Mouse (Mus musculus) lung, adult 2 months (tissue): ENCODE measurements around the gene Plekha5.

Source experiments
- CTCF ChIP-seq: fragments of 200-500 bp; IDR thresholded peaks from 2 replicates; pipeline ENCODE4 v1.5.1; 2011; ENCODE audit warnings: mild to moderate bottlenecking, low read length, control low read depth; ENCODE audit not compliant: insufficient read depth
- POLR2A ChIP-seq: fragments of 200-500 bp; IDR thresholded peaks from 2 replicates; pipeline ENCODE4 v1.6.1; 2011; ENCODE audit warnings: low read depth, mild to moderate bottlenecking, control low read depth, low read length, borderline replicate concordance; ENCODE audit errors: extremely low read depth

DNA sequence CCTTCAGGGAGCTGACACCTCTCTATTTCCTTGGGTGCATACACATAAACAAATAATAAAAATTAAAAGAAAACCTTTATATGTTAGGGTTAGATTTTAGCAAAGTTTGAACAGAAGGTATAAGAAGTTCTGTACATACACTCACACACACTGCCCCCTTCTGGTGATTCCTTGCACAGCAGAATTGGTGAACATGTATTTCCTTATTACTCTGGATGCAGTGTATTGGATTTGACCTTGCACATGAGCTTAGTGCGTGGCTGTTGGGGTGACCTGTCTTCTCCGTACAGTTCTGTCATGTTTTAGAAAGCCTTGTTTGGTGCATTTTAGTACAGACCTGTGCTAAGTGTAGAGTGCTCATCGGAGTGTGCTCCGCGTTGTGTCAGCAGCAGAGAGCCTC lies 19.5 kb downstream of the Plekha5 start:
- TF ChIP-seq CTCF, result peak; percentile 43
- TF ChIP-seq POLR2A, result no peak
